Mouse (Mus musculus) B cell, adult 67 days (primary cell): Measurements from ENCODE around the gene Gm21767. TPM values are rescaled to one million over a fixed set of nuclear protein-coding genes. Genes with fewer than 3 reads are reported as not detected.

ENCODE experiments used
- total RNA-seq, 2 experiments: library from RNA; stranded (reverse); gene quantifications; 4 replicates each; pipeline ENCODE4 v1.2.4; 2023

Gene Gm21767
- total RNA-seq, result not detected

GRCm38 (mm10) chrY:13941438-13941837, at the start of gene Gm21767:
Gene Gm21767 (plus strand): TSS chrY:13941738.

